Mouse (Mus musculus): ENCODE results near the gene Fxr1. TPM values are rescaled to one million over a fixed set of nuclear protein-coding genes. Genes with fewer than 3 reads are reported as not detected.

Fxr1 gene
- total RNA-seq, 2 experiments from 2014 or later: 82.8 to 83.4 TPM

DNA sequence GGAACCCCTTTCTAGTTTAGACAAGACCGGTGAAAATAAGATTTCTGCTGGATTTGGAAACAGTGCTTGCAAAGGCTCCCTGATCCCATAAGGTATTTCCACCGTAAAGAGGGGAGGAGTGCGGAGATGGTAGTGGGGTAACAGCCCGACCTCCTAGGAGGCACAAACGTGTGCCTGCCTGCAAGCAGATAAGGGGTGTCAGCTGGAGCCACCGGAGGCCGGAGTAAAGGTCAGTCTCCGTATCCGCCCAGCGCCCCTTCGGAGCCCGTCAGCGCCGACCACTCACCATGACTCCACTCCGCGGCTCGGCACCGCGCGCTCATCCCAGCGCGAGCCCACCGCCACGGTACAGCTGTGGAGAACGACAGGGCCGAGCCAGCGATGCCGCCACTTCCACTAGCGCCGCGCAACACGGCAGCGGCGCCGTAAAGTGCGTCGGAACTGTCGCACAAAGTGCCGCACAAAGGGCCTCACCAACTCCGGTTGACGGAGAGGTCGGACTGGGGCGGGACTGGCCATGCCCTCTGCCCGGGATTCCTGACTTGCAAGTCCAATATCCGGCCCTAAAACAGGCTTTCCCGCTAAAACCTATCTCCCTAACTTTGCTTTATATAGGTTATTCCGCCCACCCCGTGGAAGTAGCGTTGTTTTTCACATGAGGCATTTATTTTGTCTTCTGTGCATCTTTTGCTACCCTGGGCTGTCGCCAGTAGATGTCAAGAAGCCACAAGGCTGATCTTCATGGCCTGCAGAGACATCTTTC lies 61.3 kb downstream of the Fxr1 start, which contains the start of gene Dnajc19:
Gene Dnajc19, minus strand, starts transcription at position 422 of the 763 bp plus-strand sequence.
- TF ChIP-seq CTCF (conservative IDR thresholded peaks at IDR 0.05): no peak
- DNase-seq (ENCODE audit: low spot score in 2 of 2): peak; percentile 92 to 94
- Histone ChIP-seq H3K4me3 (peak within 1 kb of the TSS; percentile 97), H3K27ac (peak within 1 kb of the TSS; percentile 86)

DNA sequence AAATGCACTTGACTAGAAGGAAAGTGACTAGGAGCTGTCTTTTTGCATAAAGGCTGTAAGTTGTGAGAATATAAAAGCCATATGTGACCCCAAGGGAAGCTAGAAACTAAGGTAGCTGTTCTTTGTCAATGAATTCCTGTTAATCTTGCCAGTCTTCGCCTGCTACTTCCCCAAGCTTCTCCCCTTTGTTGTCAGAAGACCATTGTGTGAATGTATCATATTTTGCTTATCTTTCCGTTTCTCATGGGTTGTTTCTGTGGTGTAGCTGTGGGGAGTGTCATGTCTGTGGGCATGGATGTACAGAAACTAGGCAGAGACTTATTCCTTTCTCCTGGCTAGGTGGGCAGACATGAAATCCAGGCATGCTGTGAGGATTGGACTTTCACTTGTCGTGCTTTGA lies 62.2 kb downstream of the Fxr1 start:
- DNase-seq (ENCODE audit: low spot score in 2 of 2): no peak
- Histone ChIP-seq H3K4me3 (peak overlapping the region; percentile 97), H3K27ac (peak overlapping the region; percentile 86)
- TF ChIP-seq CTCF (conservative IDR thresholded peaks at IDR 0.05): no peak

DNA sequence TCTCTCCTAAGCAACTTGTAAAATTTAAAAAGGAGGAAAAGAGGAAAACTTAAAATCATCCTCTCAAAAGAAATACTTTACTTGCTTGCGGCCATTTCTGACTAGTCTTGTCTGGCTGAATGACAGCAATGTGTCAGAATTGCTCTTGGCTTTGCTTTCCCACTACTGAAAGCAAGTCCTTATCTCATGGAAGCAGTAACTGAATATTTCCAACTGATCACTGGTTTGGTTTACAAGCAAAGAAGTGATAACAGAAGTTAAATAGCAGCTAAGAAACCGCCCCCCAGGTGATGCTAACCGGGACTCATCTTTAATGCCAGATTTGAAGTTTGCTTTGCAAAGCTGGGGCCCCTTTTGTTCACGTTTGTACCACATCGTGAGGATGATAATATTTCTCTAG lies 63.9 kb downstream of the Fxr1 start:
- DNase-seq (ENCODE audit: low spot score in 2 of 2): no peak
- H3K4me3 ChIP-seq: no peak overlapping the region
- H3K27ac ChIP-seq: no peak overlapping the region
- no peak for TF ChIP-seq CTCF (conservative IDR thresholded peaks at IDR 0.05)

DNA sequence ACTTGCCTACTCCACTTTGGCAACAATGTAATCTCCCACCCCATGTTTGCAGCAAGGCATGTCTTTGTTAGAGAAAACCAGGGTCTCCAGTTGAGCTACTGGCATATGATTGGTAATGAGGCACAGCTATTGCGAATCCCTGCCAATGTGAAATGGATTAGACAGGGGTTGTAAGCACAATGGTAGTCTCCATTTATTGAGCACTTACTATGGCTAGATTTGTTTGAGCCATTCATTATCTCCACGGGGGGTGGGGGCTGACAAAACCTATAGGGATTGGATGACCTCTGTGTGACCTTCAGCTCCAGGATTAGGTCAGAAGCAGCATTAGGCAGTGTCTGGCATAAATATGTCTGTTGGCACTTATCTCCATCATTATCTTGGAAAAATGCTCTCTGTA lies 83.1 kb downstream of the Fxr1 start:
- no peak for TF ChIP-seq CTCF (conservative IDR thresholded peaks at IDR 0.05)
- DNase-seq (ENCODE audit: low spot score in 2 of 2): no peak
- Histone ChIP-seq H3K27ac (no peak overlapping the region), H3K4me3 (no peak overlapping the region)

DNA sequence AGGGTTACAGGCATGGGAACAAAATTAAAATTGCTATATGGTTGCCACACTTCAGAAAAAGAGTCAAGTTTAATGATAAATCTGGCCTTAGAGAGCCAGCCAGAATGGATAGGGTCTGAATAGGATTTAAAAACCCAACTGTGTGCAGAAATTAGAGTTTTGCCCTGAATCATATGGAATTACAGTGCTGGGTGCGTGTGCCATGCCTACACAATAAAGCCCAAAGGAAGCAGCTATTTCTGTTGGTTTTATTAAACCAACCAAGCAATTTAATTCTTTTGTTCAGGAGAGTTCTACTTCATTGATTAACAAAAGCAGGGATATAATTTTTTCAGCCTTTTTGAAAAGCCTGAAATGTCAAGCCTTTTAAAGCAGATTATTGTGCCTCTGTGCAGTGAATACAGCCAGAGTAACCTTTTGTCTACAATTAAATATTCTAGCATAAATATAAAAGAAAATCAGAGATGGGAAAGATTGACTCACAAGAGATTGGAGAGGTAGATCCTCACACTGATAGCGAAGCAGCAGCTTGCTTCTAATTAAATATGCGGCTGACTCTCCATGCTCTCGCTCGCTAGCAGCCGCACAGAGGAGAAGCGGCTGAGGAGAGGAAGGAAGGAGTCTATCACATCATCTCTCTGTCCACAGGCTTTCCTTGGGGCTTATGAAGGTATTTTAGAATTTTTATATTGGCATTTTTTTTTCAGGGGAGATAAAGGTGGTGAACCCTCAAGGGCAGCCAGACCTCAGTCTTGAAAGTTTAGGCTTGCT lies 84.3 kb downstream of the Fxr1 start:
- no peak overlapping the region; the same call in 1 of the 2 replicates for H3K4me3 ChIP-seq
- TF ChIP-seq CTCF (conservative IDR thresholded peaks at IDR 0.05): no peak
- no peak overlapping the region for H3K27ac ChIP-seq
- DNase-seq (ENCODE audit: low spot score in 2 of 2): no peak

DNA sequence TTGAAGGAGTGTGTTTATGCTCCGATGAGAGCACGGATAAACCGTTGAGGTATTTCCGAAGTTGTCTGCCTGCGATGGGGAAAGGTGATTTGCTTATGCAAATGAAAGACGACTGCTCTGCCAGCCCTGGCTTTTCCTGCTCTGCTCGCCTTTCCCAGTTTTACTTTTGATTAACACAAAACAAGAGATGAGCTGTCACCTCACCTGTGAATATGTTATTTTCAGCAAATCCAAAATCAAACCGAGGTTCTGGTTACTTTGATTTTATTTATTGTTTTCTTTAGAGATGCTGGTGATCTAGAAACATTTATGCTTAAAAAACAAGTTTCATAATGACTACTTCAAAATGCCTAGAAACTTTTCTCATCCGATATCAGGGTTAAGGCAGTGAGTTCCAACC lies 86.7 kb downstream of the Fxr1 start:
- no peak for TF ChIP-seq CTCF (conservative IDR thresholded peaks at IDR 0.05)
- Histone ChIP-seq H3K27ac (no peak overlapping the region), H3K4me3 (no peak overlapping the region)
- no peak for DNase-seq (ENCODE audit: low spot score in 2 of 2)

DNA sequence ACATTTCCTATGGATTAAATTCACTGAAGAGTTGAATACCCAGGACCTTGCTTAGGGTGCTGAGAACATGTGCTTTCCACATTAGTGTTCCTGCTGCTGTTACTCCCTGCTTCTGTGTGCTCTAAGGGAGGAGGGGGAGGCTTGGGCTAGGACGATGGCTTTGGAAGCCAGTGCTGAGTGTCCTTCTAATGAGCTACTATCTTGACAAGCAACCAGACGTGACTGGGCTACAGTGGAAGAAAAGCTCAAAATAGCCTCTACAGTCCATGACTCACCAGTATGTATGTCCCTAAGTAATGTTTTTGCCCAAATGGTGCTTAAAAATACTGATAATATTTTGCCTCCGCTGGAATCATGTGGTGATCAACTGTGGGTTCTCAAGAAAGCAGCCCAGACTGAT lies 87.9 kb downstream of the Fxr1 start:
- no peak for DNase-seq (ENCODE audit: low spot score in 2 of 2)
- H3K27ac ChIP-seq: no peak overlapping the region
- H3K4me3 ChIP-seq: no peak overlapping the region
- no peak for TF ChIP-seq CTCF (conservative IDR thresholded peaks at IDR 0.05)

DNA sequence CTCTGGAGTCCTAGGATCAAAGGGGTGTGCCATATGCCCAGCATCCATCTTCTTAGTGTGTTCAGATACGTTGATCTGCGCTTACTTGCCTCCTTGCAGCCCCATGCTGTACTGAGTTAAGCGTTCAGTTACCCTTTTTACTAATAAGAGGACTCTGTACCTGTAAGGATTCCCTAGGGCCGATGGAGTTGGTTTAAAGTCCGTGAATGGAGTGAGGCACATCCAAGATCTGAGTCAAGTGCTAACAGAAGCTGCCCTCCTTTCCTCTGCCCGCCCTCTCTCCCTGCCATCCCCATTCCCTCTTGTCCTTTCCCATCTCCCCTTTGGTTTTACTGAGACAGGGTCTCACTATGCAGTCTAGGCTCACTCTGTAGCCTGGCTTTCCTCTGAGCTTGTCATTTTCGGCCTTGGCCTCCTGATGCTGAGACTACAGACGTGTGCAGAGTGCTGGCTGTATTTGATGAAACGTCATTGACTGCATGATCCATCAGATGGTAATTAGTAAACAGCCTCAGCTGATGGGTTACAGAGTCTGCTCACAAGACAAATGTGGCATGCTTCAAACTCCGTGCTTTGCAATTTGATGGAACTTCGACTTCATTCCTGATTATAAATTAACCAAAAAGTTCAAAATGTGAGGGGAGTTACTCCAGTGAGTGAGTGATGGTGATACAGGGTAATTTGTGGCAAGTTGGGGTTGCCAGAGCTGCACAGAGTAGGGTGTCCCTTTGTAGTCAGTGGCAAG lies 92.4 kb downstream of the Fxr1 start:
- no peak for TF ChIP-seq CTCF (conservative IDR thresholded peaks at IDR 0.05)
- H3K4me3 ChIP-seq: no peak overlapping the region
- no peak for DNase-seq (ENCODE audit: low spot score in 2 of 2)
- no peak overlapping the region for H3K27ac ChIP-seq

DNA sequence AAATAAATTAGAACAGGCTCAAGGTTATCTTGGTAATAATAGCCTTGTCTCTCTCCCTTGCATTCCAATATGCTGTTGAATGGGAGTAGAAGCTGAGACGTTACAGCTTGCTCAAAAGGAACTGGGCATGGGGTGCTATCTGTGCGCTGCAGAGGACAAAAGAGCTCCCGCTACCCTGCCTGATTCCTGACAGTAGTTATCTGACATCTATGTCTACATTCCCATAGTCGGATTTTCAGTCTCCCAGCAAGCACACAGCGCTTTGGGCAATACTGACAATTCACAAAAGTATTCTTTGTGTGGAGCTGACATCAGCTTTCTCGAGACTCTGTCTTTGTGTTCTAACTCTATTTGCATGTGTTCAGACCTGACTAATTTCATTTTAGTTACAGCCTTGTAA lies 96.1 kb downstream of the Fxr1 start:
- no peak for TF ChIP-seq CTCF (conservative IDR thresholded peaks at IDR 0.05)
- no peak for DNase-seq (ENCODE audit: low spot score in 2 of 2)
- H3K27ac ChIP-seq: peak overlapping the region; percentile 56
- H3K4me3 ChIP-seq: no peak overlapping the region

DNA sequence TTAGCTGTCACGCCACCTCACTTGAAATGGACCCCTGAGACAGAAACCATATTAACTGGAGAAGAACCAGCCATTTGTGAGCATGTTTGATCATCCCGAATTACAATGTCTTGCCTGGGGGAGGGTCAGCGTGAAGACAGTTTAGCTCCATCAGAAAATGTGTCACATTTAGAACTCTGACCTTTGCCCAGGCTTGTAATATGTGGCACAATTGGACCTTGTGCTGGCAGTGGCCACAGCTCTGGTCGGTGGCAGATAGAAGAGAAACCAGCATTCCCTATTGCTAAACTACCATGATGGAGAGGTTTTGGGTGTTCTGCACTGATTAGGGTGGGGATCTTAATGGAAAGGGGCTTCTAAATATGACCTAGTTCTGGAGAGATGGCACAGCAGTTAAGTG lies 100.1 kb downstream of the Fxr1 start:
- DNase-seq (ENCODE audit: low spot score in 2 of 2): no peak
- no peak for TF ChIP-seq CTCF (conservative IDR thresholded peaks at IDR 0.05)
- Histone ChIP-seq H3K27ac (no peak overlapping the region), H3K4me3 (no peak overlapping the region)

Other genes starting within 250 kb of the Fxr1 start
- 100 to 1,000 TPM in 1 of 2 experiments, 10 to 100 TPM in 1; 80.7 to 101 TPM for gene Ttc14, start 220.1 kb upstream of the Fxr1 start, total RNA-seq (2021)
- gene Ccdc39, start 175.6 kb upstream of the Fxr1 start, total RNA-seq (2021): 10 to 100 TPM; 28.2 to 32.0 TPM
- 10 to 100 TPM; 45.3 to 51.0 TPM for gene Dnajc19, start 61.4 kb downstream of the Fxr1 start, total RNA-seq (2021)